Comparison of ENCODE assay signal across 8 mouse cellular contexts in genomic region chrX:152341496-152341895, GRCm38 (mm10). TPM values are rescaled to one million over a fixed set of nuclear protein-coding genes. Genes with fewer than 3 reads are reported as not detected.
DNase-seq lines count a peak whose midpoint lies in the region; ATAC-seq and TF ChIP-seq lines count a peak whose summit lies in the region.

No protein-coding gene starts in this region.

- no peaks in the 10 kb centered on the region for H3K9me3 ChIP-seq in hindbrain, embryonic 13.5 days
- H3K9me3 ChIP-seq in midbrain, embryonic 10.5 days (replicated peaks), result no peaks in the 10 kb centered on the region

- peak overlapping the region; percentile 88 for H3K9ac ChIP-seq in hindbrain, embryonic 13.5 days

- H3K27ac ChIP-seq in gastrocnemius, adult 2 months, result peak overlapping the region; percentile 96
- no peak overlapping the region for H3K27ac ChIP-seq in thymus, adult 2 months (ENCODE audit: control insufficient read depth, insufficient read depth, low read length)
- peak overlapping the region; percentile 93 for H3K27ac ChIP-seq in hindbrain, embryonic 13.5 days
- peak overlapping the region; percentile 91 for H3K27ac ChIP-seq in midbrain, embryonic 10.5 days (replicated peaks)

- no peak for TF ChIP-seq CTCF in gastrocnemius, adult 2 months (IDR thresholded peaks at IDR 0.05)
- TF ChIP-seq CTCF in thymus, adult 2 months (IDR thresholded peaks at IDR 0.05; ENCODE audit: borderline replicate concordance, control insufficient read depth, extremely low read depth, insufficient read depth, low read length, poor library complexity), result no peak

- no peak for ATAC-seq in hindbrain, embryonic 13.5 days (ENCODE audit: low FRiP score)
- ATAC-seq in monocyte, adult 5-6 weeks (replicated peaks; ENCODE audit: insufficient number of reproducible peaks, low FRiP score, low TSS enrichment, poor library complexity, severe bottlenecking), result no peak

- 49% methylated on average over 11 of the region's 11 CpGs for WGBS in thymus, adult 2 months
- 25% methylated on average over 11 of the region's 11 CpGs for WGBS in hindbrain, embryonic 13.5 days
- WGBS in midbrain, embryonic 10.5 days, result 34% methylated on average over 11 of the region's 11 CpGs

- H3K4me3 ChIP-seq in gastrocnemius, adult 2 months, result peak overlapping the region; percentile 85
- peak overlapping the region; percentile 57 for H3K4me3 ChIP-seq in thymus, adult 2 months (ENCODE audit: control insufficient read depth, insufficient read depth, low read length)
- peak overlapping the region; percentile 58 for H3K4me3 ChIP-seq in hindbrain, embryonic 13.5 days
- peak overlapping the region; percentile 70 for H3K4me3 ChIP-seq in midbrain, embryonic 10.5 days

- H3K27me3 ChIP-seq in thymus, adult 2 months (ENCODE audit: control insufficient read depth, insufficient read depth, low read length), result no peaks in the 10 kb centered on the region
- peaks cover 89% of the 10 kb centered on the region for H3K27me3 ChIP-seq in hindbrain, embryonic 13.5 days
- H3K27me3 ChIP-seq in midbrain, embryonic 10.5 days (ENCODE audit: low read depth, poor library complexity, severe bottlenecking), result peaks cover 100% of the 10 kb centered on the region

- intact Hi-C loops in gastrocnemius, adult 2 months (cut with DNase I), result loop anchor here (5.0 kb wide), 1 partner anchor 109 kb away; the partner anchor contains the start of gene Kdm5c

- H3K36me3 ChIP-seq in thymus, adult 2 months (ENCODE audit: control insufficient read depth, insufficient read depth, low read length), result no peaks in the 10 kb centered on the region
- peaks cover 19% of the 10 kb centered on the region for H3K36me3 ChIP-seq in hindbrain, embryonic 13.5 days
- peaks cover 34% of the 10 kb centered on the region for H3K36me3 ChIP-seq in midbrain, embryonic 10.5 days

- DNase-seq in gastrocnemius, adult 2 months, result no peak
- DNase-seq in gastrocnemius, postnatal 4 days (ENCODE audit: low spot score in 2 of 2), result no peak
- DNase-seq in thymus, adult 2 months, result no peak
- no peak for DNase-seq in thymus, postnatal 10 days (ENCODE audit: low spot score in 2 of 2)
- DNase-seq in midbrain, embryonic 10.5 days (ENCODE audit: low spot score), result peak; percentile 19
- no peak for DNase-seq in spleen, adult 18-20 months

- H3K4me2 ChIP-seq in hindbrain, embryonic 13.5 days, result peak overlapping the region; percentile 68

- TF ChIP-seq POLR2A in thymus, adult 2 months (IDR thresholded peaks at IDR 0.05; ENCODE audit: control insufficient read depth, extremely low read depth, insufficient read depth, low read length, poor library complexity), result no peak

- H3K4me1 ChIP-seq in thymus, adult 2 months (replicated peaks; ENCODE audit: control insufficient read depth, insufficient read depth, low read length), result peaks cover 15% of the 10 kb centered on the region
- peaks cover 34% of the 10 kb centered on the region for H3K4me1 ChIP-seq in hindbrain, embryonic 13.5 days (replicated peaks)
- H3K4me1 ChIP-seq in midbrain, embryonic 10.5 days, result peaks cover 26% of the 10 kb centered on the region

RNA-seq across cellular contexts. Expression of gene Tspyl2, which starts 0.7 kb away (rescaled TPM):
- 10 to 100 TPM; 10.7 to 14.8 TPM for total RNA-seq in gastrocnemius, adult 2 months (2021)
- 10 to 100 TPM; 17.2 to 19.9 TPM for total RNA-seq in gastrocnemius, postnatal 4 days (2021)
- 27.1 and 34.6 TPM in 2 replicates for polyA plus RNA-seq in thymus, adult 2 months (2012; rRNA removed)
- polyA plus RNA-seq in hindbrain, embryonic 13.5 days (2015; fragmentation: Nextera tagmentation; extraction: Ambion mirVana), result 55.6 and 56.5 TPM in 2 replicates
- 31.9 and 35.2 TPM in 2 replicates for polyA plus RNA-seq in midbrain, embryonic 10.5 days (2016; fragmentation: Nextera tagmentation; extraction: Ambion mirVana)
- total RNA-seq in monocyte, adult 5-6 weeks (2017), result 30.1 to 44.1 TPM (median 32.0 TPM) in 3 replicates

RNA-seq across cellular contexts. Expression of gene Kantr, which starts 14.2 kb away (rescaled TPM):
- 1 to 10 TPM; 1.3 to 1.6 TPM for total RNA-seq in gastrocnemius, adult 2 months (2021)
- 1 to 10 TPM; 4.5 to 5.0 TPM for total RNA-seq in gastrocnemius, postnatal 4 days (2021)
- polyA plus RNA-seq in thymus, adult 2 months (2012; rRNA removed), result 9.8 and 10.3 TPM in 2 replicates
- 26.5 and 26.6 TPM in 2 replicates for polyA plus RNA-seq in hindbrain, embryonic 13.5 days (2015; fragmentation: Nextera tagmentation; extraction: Ambion mirVana)
- 14.8 and 16.8 TPM in 2 replicates for polyA plus RNA-seq in midbrain, embryonic 10.5 days (2016; fragmentation: Nextera tagmentation; extraction: Ambion mirVana)
- total RNA-seq in monocyte, adult 5-6 weeks (2017), result 0.64 to 2.5 TPM in 2 of 3 replicates, not detected in the other

RNA-seq across cellular contexts. Expression of gene Gpr173, which starts 27.0 kb away (rescaled TPM):
- under 1 TPM in 1 of 2 experiments, not detected in 1; 0.39 TPM for total RNA-seq in gastrocnemius, adult 2 months (2021)
- total RNA-seq in gastrocnemius, postnatal 4 days (2021), result 1 to 10 TPM; 4.8 to 5.2 TPM
- 0.31 and 1.1 TPM in 2 replicates for polyA plus RNA-seq in thymus, adult 2 months (2012; rRNA removed)
- 8.9 and 10.1 TPM in 2 replicates for polyA plus RNA-seq in hindbrain, embryonic 13.5 days (2015; fragmentation: Nextera tagmentation; extraction: Ambion mirVana)
- polyA plus RNA-seq in midbrain, embryonic 10.5 days (2016; fragmentation: Nextera tagmentation; extraction: Ambion mirVana), result 4.4 and 7.1 TPM in 2 replicates
- not detected in 3 replicates for total RNA-seq in monocyte, adult 5-6 weeks (2017)
